Mouse (Mus musculus): Measurements from ENCODE around the gene Plekha6.

The Plekha6 gene

DNA sequence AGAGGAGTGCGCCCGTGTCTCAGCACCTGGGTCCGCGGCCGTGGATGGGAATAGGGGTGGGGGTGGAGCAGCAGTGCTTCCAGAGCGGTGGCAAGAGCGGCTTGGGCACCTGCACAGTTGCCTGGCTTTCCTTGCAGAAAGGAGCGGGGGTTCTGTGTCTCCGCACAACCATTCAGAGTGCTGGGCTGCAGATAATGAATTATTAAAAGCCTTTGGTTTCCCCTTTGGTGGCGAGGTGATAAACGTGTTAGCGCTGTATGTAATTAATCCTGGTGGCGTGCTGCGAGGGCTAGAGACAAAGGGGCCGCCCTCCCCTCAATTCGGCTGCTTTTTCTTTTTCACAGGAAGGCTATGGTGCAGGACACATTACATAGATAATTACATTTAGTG, 18.7 kb downstream of the Plekha6 start:
- no peak for DNase-seq (ENCODE audit: low spot score)

DNA sequence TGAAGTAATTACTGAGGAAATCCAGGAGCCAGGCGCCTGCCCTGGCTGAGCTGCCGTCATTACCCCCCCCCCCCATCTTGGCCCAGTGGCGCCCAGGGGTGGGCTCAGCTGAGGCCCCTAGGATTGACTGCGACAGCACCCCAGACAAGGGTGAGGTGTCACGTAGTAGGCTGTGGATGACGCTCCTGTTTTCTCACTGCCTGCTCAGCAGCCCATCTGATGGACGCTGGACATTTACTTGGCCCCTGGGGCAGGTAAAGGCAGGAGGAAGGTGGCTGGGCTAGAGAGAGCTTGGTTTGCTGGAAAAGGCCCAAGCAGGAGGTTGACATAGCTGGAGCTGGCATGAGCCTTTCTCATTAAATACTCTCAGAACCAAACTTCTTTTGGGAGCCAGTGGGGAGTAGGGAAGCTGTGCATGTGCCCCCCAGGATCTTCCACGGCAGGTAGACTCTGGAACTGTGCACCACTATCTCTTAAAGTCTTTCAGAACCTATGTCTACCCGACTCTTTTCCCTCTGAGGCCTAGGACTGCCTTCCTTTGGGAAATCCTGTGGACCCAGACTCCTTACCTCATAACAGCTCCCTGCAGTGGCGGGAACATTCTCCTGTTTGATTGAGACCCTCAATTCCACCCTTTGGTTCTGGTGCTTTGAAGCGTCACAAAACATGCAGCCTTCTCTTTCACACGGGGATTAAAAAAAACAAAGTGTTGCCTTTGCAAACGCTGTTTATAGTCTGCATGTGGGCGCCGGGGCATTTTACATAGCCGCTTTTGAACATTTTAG, 19.3 kb downstream of the Plekha6 start:
- DNase-seq (ENCODE audit: low spot score) = no peak

DNA sequence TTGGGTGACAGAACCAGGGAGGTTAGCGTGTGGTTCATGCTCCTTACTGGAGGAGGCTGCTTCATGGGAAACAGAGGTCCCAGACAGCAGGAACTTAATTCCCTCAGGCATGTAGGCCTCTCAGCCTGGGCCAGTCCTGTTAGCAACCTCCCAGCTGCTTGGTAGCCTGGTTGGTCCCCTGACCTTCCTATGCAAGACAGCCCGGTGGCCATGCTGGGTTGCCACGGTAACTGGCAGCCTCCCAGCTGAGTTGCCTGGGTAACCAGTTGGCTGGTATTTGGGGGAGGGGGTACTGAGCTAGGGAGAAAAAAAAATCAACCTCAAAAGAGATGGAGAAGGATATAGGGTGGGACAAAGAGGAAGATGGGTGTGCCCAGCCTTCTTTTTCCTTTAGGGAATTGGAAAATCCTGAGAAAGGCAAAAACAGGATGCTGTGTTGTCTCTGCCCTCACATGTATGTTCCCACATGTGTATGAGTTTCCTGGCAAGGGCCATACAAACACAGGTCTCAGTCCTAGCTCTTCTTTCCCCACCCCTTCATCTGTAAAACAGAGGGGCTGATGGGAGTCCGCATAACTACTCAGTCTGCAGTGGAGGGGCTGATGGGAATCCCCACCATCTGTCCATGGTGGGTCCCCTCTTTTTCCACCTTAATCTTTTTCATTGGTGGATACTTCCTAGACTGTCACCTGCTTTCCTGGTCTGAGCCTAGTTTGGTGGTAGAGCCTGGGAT, 24.1 kb downstream of the Plekha6 start:
- DNase-seq (ENCODE audit: low spot score) = no peak

DNA sequence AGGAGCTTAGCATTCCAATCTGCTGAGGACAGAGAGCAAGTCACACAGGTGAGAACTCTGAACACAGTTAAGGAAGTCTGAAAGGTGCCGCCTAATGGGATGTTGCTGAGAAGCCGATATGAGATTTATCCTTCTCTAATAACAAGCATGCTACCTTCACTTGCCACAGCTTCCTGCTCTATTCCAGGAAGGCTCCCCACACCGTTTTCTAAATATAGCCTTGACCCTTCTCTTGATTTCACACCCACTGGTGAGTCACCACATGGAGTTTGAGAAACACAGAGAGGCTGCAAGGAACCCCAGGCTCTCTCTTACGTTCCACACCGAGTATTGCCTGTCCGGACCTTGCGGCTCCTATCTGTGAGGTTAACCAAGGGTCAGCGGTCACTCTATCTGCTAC, 24.7 kb downstream of the Plekha6 start:
- no peak for DNase-seq (ENCODE audit: low spot score)

DNA sequence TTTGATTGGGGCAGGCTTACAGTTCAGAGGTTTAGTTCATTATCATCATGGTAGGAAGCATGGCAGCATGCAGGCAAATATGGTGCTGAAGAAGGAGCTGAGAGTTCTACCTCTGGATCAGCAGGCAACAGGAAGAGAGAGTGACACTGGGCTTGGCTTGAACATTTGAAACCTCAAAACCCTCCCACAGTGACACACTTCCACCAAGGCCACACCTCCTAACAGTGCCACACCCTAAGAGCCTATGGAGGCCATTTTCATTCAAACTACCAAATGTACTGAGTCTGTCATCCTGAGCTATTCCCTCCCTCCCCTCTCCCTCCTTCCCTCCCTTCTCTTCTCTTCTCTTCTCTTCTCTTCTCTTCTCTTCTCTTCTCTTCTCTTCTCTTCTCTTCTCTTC, 25.5 kb downstream of the Plekha6 start:
- no peak for DNase-seq (ENCODE audit: low spot score)

GRCm38 (mm10) chr1:133190550-133190949, 26.5 kb downstream of the Plekha6 start:
- no peak for DNase-seq (ENCODE audit: low spot score)

GRCm38 (mm10) chr1:133196181-133196580, 32.2 kb downstream of the Plekha6 start:
- no peak for DNase-seq (ENCODE audit: low spot score)

DNA sequence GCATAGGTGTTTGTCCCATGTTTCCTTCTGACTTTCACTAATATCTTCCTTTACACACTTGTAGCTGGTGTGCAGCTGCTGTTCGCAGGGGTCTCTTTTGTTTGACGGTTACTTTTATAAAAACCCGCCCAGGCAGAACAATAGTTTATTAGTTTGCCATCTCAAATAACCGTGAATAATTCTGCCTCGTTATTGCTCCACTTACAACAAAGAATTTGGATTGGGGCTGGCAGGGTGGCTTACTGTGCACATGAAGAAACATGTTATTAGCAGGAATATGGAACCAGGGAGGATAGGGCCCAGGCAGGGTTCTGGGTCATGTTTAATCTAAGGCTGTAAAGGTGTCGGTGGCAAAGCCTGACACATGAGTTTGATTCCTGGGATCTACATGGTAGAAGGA, 33.3 kb downstream of the Plekha6 start:
- DNase-seq (ENCODE audit: low spot score) = no peak

GRCm38 (mm10) chr1:133199706-133200105, 35.7 kb downstream of the Plekha6 start:
- DNase-seq (ENCODE audit: low spot score) = no peak

- no peak for DNase-seq (ENCODE audit: low spot score)
Measured at GRCm38 (mm10) chr1:133201499-133201898, 37.5 kb downstream of the Plekha6 start.

DNA sequence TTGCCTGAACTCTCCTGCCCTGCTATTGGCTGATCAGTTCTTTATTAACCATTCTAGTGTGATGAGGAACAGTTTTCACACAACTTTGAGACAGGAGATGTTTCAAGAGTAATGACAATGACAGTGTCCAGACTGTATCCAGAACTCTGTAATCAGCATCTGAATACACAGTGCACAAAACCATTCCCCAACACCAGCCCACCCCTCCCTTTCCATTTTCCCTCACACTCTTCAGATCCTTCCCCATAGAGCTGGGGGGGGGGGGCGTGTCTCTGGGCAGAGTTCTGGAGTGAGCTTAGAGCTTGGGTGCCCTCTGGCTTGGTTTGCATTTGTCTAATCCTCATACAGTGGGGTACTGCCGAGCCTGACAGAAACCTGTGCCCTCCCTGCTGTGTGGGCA, 39.7 kb downstream of the Plekha6 start:
- DNase-seq (ENCODE audit: low spot score) = no peak

- DNase-seq (ENCODE audit: low spot score) = no peak
Measured at GRCm38 (mm10) chr1:133204341-133204849, 40.4 kb downstream of the Plekha6 start.

DNA sequence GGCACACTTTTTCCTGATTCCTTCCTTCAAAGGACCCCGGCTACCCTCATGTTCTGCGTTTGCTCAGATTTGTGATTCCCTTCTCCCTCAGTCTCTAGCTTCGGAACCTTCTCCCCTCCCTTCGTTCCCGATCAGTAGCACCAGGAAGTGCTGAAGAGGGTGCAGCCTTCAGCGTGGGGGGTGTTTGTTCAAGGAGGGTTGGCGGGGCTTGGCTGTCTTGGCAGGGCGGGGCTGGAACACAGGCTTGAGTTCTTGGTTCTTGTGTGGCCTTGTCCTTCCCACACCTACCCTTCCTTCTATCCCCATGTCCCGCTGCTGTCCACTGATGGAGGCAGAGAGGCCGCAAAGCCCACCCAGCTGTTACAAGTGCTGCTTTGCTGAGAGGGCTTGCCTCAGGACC, 41.0 kb downstream of the Plekha6 start:
- DNase-seq (ENCODE audit: low spot score) = no peak

DNA sequence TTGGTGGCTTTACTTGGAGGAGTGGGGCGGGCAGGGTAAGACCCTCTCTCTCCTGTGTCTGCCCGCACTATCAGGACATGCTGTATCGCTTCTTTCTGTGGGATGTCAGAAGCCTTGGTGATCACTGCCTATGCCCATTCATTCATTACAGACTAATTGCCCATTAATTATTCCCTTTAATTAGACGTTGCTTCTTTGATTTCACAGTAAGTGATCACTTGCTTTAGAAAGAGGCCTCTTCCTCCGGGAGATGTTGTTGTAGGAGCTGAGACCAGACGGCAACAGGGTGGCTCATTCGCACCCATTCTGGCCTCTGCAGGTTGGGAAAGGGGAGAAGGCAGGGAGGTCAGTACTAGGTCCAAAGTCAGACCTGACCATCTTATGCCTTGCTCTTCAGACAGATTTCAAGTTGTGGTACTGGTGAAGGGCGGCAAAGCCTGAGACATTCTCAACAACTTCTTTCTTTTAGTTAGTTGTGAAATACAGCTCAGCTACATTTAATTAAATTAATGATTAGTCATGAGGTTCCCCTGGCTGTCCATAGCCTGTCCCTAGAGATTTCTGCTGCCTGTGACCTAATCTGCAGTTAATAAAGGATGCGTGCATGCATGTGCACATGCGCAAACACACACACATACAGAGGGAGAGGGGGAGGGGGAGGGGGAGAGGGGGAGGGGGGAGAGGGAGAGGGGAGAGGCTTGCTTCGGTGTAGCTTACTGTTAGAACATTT, 44.2 kb downstream of the Plekha6 start:
- DNase-seq (ENCODE audit: low spot score) = no peak

DNA sequence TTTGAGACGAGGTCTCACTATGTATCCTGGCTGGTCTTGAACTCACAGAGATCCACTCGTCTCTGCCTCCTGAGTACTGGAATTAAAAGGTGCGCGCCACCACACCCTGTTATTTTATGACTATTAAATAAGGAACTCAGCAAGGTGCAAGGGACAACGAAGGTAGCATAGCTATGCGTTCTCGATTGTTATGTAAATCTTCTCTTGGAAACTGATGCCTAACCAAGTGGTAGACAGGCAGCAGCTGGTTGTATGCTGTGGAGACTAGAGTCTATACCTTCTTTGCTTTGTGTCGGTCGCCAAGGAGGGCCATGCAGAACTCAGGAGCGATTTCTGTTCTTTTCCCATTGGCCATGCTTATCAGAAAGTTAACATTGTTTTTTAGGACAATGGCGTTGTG, 45.0 kb downstream of the Plekha6 start:
- DNase-seq (ENCODE audit: low spot score) = no peak

DNA sequence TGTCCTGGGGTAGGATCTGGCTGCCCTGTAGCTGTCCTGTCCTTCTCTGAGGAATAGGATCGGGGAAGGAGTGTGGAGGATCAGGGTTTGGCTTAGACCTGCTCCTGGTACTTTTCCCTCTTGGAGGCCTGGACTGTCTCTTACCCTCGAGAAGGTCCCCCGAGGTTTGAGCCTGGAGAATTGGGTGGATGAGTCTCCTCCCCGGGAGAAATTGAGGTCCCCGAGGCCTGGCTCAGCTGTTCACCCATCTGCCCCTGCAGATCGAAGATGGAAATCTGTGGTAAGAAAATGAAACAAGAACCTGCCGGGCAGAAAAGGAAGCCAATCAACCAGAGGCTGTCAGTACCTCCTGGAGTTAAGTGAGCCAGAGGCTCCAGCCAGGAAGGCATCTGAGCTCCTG, 45.5 kb downstream of the Plekha6 start:
- no peak for DNase-seq (ENCODE audit: low spot score)

DNA sequence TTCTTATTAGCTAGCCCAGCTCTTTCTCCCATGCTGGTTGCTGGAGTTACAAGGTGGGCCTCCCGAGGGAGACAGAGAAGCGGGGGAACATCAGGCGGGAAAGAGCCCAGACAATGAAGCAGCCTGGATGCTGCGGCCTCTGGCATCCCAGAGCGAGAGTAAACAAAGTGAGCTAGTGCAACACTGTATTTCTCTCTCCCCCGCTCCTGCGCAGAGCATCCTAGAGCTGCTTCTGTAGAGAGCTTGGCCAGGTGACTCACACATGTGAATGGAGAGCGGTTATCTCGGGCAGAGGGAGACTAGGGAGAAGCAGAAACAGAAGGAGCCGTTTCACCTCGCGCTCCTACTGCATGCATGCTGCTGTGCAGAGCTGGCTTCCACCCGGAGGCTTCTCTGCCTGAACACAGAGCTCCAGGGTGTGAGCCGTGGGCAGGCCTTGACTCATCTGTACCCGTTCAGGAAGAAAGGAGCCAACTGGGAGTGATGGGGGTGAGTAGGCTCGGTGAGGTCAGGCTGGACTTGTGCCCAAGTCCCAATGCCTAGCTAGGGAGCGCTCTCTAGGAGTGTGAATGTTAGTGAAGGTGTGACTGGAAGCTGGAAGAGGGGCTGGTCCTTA, 46.0 kb downstream of the Plekha6 start:
- DNase-seq (ENCODE audit: low spot score) = no peak

DNA sequence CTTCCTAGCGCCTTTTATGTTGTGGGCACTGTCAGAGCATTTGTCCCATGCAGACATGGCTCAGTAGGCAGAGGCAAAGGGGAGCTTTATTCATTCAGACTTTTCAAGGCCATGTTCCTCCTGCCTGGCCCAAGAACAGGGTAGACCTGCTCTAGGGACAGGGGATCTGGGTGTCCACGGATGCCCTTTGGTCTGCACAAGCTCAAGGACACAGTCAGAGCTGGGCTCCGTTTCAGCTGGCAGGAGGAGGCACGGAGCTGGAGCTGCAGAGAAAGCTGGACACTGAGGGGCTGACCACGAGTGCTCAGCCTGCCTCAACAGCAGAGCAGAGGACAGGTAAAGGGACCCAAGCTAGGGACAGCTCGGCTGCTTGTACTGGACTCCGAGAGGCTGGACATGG, 46.8 kb downstream of the Plekha6 start:
- no peak for DNase-seq (ENCODE audit: low spot score)

DNA sequence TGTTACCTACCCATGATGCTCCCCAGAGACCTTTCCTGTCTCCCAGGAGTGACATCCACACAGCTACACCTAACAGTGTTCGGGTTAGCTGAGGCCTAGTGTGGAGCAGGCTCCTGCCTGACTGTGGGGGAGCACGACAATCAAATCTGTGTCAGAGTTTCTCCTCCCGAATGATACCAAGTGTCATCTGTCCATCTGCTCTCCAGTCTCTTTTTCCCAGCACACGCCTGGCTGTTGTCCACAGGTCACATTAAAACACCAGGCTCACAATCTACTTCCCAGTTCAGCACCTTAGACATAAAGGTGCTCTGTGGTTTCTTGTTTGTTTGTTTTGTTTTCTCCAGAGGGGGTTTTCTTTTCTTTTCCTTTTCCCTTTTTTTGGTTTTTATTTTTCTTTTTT, 48.3 kb downstream of the Plekha6 start:
- no peak for DNase-seq (ENCODE audit: low spot score)

DNA sequence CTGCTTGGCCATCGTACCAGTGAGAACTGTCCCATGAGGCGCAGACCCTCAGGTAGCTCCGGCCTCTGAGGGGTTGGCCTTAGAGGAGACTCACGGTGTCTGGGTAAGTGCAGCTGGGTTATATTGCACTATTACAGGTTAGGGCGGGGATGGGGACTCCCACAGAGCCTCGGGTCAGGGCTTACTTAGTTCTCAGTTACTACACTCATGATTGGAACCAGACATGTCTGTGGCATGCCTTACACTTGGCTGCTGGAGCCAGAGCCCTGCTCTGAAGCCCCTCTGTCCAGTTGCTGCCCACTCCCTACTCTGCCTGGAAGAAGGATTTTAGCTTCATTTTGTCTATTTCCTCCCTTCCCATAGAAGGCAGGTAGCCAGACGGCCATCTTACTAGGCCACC, 49.1 kb downstream of the Plekha6 start:
- DNase-seq (ENCODE audit: low spot score) = no peak

DNA sequence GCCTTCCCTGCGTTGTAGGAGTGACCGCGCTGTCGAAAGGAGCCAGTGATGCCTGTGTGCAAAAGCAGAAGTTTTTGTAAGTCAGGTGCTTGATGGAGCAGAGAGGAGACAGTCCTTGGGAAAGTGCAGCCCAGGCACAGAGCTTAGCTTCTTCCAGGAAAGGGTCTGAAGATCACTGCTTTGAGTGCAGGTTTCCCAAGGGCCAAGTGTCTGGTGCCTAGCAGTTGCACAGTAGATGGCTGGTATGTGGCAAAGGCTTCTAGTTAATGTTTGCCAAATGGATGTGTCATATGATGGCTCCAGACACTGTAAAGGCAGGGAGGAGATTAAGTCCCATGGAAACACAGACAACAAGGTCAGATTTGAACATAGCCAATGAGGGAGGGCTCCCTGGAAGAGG, 49.9 kb downstream of the Plekha6 start:
- DNase-seq (ENCODE audit: low spot score) = no peak

- no peak for DNase-seq (ENCODE audit: low spot score)
Measured at GRCm38 (mm10) chr1:133214672-133215359, 50.8 kb downstream of the Plekha6 start.
